Mouse (Mus musculus): ENCODE data around the gene Cuedc2. TPM values are rescaled to one million over a fixed set of nuclear protein-coding genes. Genes with fewer than 3 reads are reported as not detected.

Cuedc2 gene
- polyA plus RNA-seq, 1 experiment from 2014 or later: 169 TPM

GRCm38 (mm10) chr19:46304216-46304841 lies 34.2 kb downstream of the Cuedc2 start, which contains the start of gene Nfkb2:
Gene Nfkb2, plus strand, starts transcription at chr19:46304320.
- H3K27me3 ChIP-seq (ENCODE audit: control insufficient read depth, insufficient read depth, low read length): no peaks in the 10 kb centered on the region
- no peaks in the 10 kb centered on the region for H3K9me3 ChIP-seq (ENCODE audit: control insufficient read depth, low read depth, low read length)
- peaks cover 18% of the 10 kb centered on the region; the same call in 1 of the 2 replicates for H3K4me1 ChIP-seq (ENCODE audit: control insufficient read depth, insufficient read depth, low read length)
- H3K4me3 ChIP-seq (ENCODE audit: low read depth, low read length): peak within 1 kb of the TSS; percentile 81
- H3K27ac ChIP-seq (ENCODE audit: low read length): peak within 1 kb of the TSS; percentile 71
- peaks cover 12% of the 10 kb centered on the region for H3K36me3 ChIP-seq (ENCODE audit: control insufficient read depth, insufficient read depth, low read length)
- WGBS: under 1% methylated on average over 39 of the region's 39 CpGs
- H3K4me2 ChIP-seq (replicated peaks; ENCODE audit: low read depth, low read length): peak within 1 kb of the TSS; percentile 99
- H3K9ac ChIP-seq (replicated peaks; ENCODE audit: low read depth, low read length): peak within 1 kb of the TSS; percentile 45; the same call in 1 of the 2 replicates
- ATAC-seq (ENCODE audit: insufficient number of reproducible peaks, insufficient read depth, low FRiP score, low read depth): peak; percentile 88

- 52% methylated on average over 18 of the region's 18 CpGs for WGBS
- H3K4me3 ChIP-seq (ENCODE audit: low read depth, low read length): peak overlapping the region; percentile 81
- H3K4me1 ChIP-seq (ENCODE audit: control insufficient read depth, insufficient read depth, low read length): peaks cover 13% of the 10 kb centered on the region; the same call in 1 of the 2 replicates
- no peak for ATAC-seq (ENCODE audit: insufficient number of reproducible peaks, insufficient read depth, low FRiP score, low read depth)
- H3K9ac ChIP-seq (replicated peaks; ENCODE audit: low read depth, low read length): no peak overlapping the region
- H3K4me2 ChIP-seq (replicated peaks; ENCODE audit: low read depth, low read length): peak overlapping the region; percentile 99
- no peaks in the 10 kb centered on the region for H3K27me3 ChIP-seq (ENCODE audit: control insufficient read depth, insufficient read depth, low read length)
- peaks cover 12% of the 10 kb centered on the region for H3K36me3 ChIP-seq (ENCODE audit: control insufficient read depth, insufficient read depth, low read length)
- H3K27ac ChIP-seq (ENCODE audit: low read length): no peak overlapping the region; the same call in 1 of the 2 replicates
- no peaks in the 10 kb centered on the region for H3K9me3 ChIP-seq (ENCODE audit: control insufficient read depth, low read depth, low read length)
Measured at GRCm38 (mm10) chr19:46303251-46304215, 35.0 kb downstream of the Cuedc2 start.

GRCm38 (mm10) chr19:46302551-46302950 lies 36.0 kb downstream of the Cuedc2 start:
- H3K4me1 ChIP-seq (ENCODE audit: control insufficient read depth, insufficient read depth, low read length): peaks cover 11% of the 10 kb centered on the region; the same call in 1 of the 2 replicates
- H3K36me3 ChIP-seq (ENCODE audit: control insufficient read depth, insufficient read depth, low read length): peaks cover 5% of the 10 kb centered on the region; the same call in 1 of the 2 replicates

GRCm38 (mm10) chr19:46300294-46301045 lies 38.0 kb downstream of the Cuedc2 start:
- Histone ChIP-seq H3K27ac (ENCODE audit: low read length) (no peak overlapping the region), H3K9me3 (ENCODE audit: control insufficient read depth, low read depth, low read length) (no peaks in the 10 kb centered on the region), H3K4me3 (ENCODE audit: low read depth, low read length) (no peak overlapping the region), H3K36me3 (ENCODE audit: control insufficient read depth, insufficient read depth, low read length) (no peaks in the 10 kb centered on the region), H3K4me2 (replicated peaks; ENCODE audit: low read depth, low read length) (no peak overlapping the region), H3K9ac (replicated peaks; ENCODE audit: low read depth, low read length) (no peak overlapping the region), H3K27me3 (ENCODE audit: control insufficient read depth, insufficient read depth, low read length) (no peaks in the 10 kb centered on the region), H3K4me1 (ENCODE audit: control insufficient read depth, insufficient read depth, low read length) (0 out of 2 replicates have a peak, but pooled peaks cover 4% of the 10 kb centered on the region)
- ATAC-seq (ENCODE audit: insufficient number of reproducible peaks, insufficient read depth, low FRiP score, low read depth): no peak
- WGBS: 46% methylated on average over 8 of the region's 8 CpGs

More at GRCm38 (mm10) chr19:46302551-46302950, 36.0 kb downstream of the Cuedc2 start:
- no peak overlapping the region for H3K4me3 ChIP-seq (ENCODE audit: low read depth, low read length)
- no peaks in the 10 kb centered on the region for H3K27me3 ChIP-seq (ENCODE audit: control insufficient read depth, insufficient read depth, low read length)
- H3K9ac ChIP-seq (replicated peaks; ENCODE audit: low read depth, low read length): no peak overlapping the region
- ATAC-seq (ENCODE audit: insufficient number of reproducible peaks, insufficient read depth, low FRiP score, low read depth): no peak
- H3K9me3 ChIP-seq (ENCODE audit: control insufficient read depth, low read depth, low read length): no peaks in the 10 kb centered on the region
- WGBS: 90% methylated on average over 4 of the region's 4 CpGs
- no peak overlapping the region for H3K4me2 ChIP-seq (replicated peaks; ENCODE audit: low read depth, low read length)
- H3K27ac ChIP-seq (ENCODE audit: low read length): no peak overlapping the region

- Histone ChIP-seq H3K36me3 (ENCODE audit: control insufficient read depth, insufficient read depth, low read length) (no peaks in the 10 kb centered on the region), H3K9ac (replicated peaks; ENCODE audit: low read depth, low read length) (no peak overlapping the region), H3K4me2 (replicated peaks; ENCODE audit: low read depth, low read length) (no peak overlapping the region), H3K4me3 (ENCODE audit: low read depth, low read length) (no peak overlapping the region), H3K27ac (ENCODE audit: low read length) (no peak overlapping the region), H3K9me3 (ENCODE audit: control insufficient read depth, low read depth, low read length) (no peaks in the 10 kb centered on the region), H3K27me3 (ENCODE audit: control insufficient read depth, insufficient read depth, low read length) (no peaks in the 10 kb centered on the region), H3K4me1 (ENCODE audit: control insufficient read depth, insufficient read depth, low read length) (no peaks in the 10 kb centered on the region)
- WGBS: 55% methylated on average over 4 of the region's 4 CpGs
- ATAC-seq (ENCODE audit: insufficient number of reproducible peaks, insufficient read depth, low FRiP score, low read depth): no peak
Measured at GRCm38 (mm10) chr19:46296938-46297337, 41.6 kb downstream of the Cuedc2 start.

GRCm38 (mm10) chr19:46290535-46291105 lies 47.9 kb downstream of the Cuedc2 start:
- Histone ChIP-seq H3K27ac (ENCODE audit: low read length) (no peak overlapping the region), H3K4me2 (replicated peaks; ENCODE audit: low read depth, low read length) (no peak overlapping the region), H3K27me3 (ENCODE audit: control insufficient read depth, insufficient read depth, low read length) (no peaks in the 10 kb centered on the region), H3K9ac (replicated peaks; ENCODE audit: low read depth, low read length) (no peak overlapping the region), H3K36me3 (ENCODE audit: control insufficient read depth, insufficient read depth, low read length) (peaks cover 10% of the 10 kb centered on the region; the same call in 1 of the 2 replicates), H3K4me1 (ENCODE audit: control insufficient read depth, insufficient read depth, low read length) (no peaks in the 10 kb centered on the region), H3K4me3 (ENCODE audit: low read depth, low read length) (no peak overlapping the region), H3K9me3 (ENCODE audit: control insufficient read depth, low read depth, low read length) (no peaks in the 10 kb centered on the region)
- 61% methylated on average over 12 of the region's 12 CpGs for WGBS
- no peak for ATAC-seq (ENCODE audit: insufficient number of reproducible peaks, insufficient read depth, low FRiP score, low read depth)

GRCm38 (mm10) chr19:46287566-46287965 lies 50.9 kb downstream of the Cuedc2 start:
- no peak overlapping the region for H3K4me3 ChIP-seq (ENCODE audit: low read depth, low read length)
- ATAC-seq (ENCODE audit: insufficient number of reproducible peaks, insufficient read depth, low FRiP score, low read depth): no peak
- WGBS: 86% methylated on average over 3 of the region's 3 CpGs
- H3K27me3 ChIP-seq (ENCODE audit: control insufficient read depth, insufficient read depth, low read length): no peaks in the 10 kb centered on the region
- H3K4me1 ChIP-seq (ENCODE audit: control insufficient read depth, insufficient read depth, low read length): no peaks in the 10 kb centered on the region
- no peak overlapping the region for H3K4me2 ChIP-seq (replicated peaks; ENCODE audit: low read depth, low read length)
- H3K27ac ChIP-seq (ENCODE audit: low read length): no peak overlapping the region
- peaks cover 31% of the 10 kb centered on the region for H3K36me3 ChIP-seq (ENCODE audit: control insufficient read depth, insufficient read depth, low read length)
- H3K9ac ChIP-seq (replicated peaks; ENCODE audit: low read depth, low read length): no peak overlapping the region
- no peaks in the 10 kb centered on the region for H3K9me3 ChIP-seq (ENCODE audit: control insufficient read depth, low read depth, low read length)
